Mouse (Mus musculus) ES-CJ7 (cell line): ENCODE results near the gene Gm21969.
A peak's percentile ranks its signal among the peaks of the same experiment; 100 is the strongest.

ENCODE experiments used
- DNase-seq: peaks from one replicate; pipeline ENCODE4 v3.0.0; 2011; ENCODE audit warnings: low read depth, low spot score

The Gm21969 gene

GRCm38 (mm10) chr4:139653238-139653637, 50.3 kb downstream of the Gm21969 start, which contains the start of gene Tas1r2:
Gene Tas1r2, plus strand, starts transcription at chr4:139653538.
- no peak for DNase-seq

GRCm38 (mm10) chr4:139661897-139662296, 58.9 kb downstream of the Gm21969 start:
- DNase-seq, result no peak

GRCm38 (mm10) chr4:139667632-139668031, 64.6 kb downstream of the Gm21969 start:
- no peak for DNase-seq

- peak; percentile 76 for DNase-seq
Observed at GRCm38 (mm10) chr4:139669847-139670246, 66.9 kb downstream of the Gm21969 start.

GRCm38 (mm10) chr4:139675696-139676095, 72.7 kb downstream of the Gm21969 start:
- DNase-seq, result no peak

DNA sequence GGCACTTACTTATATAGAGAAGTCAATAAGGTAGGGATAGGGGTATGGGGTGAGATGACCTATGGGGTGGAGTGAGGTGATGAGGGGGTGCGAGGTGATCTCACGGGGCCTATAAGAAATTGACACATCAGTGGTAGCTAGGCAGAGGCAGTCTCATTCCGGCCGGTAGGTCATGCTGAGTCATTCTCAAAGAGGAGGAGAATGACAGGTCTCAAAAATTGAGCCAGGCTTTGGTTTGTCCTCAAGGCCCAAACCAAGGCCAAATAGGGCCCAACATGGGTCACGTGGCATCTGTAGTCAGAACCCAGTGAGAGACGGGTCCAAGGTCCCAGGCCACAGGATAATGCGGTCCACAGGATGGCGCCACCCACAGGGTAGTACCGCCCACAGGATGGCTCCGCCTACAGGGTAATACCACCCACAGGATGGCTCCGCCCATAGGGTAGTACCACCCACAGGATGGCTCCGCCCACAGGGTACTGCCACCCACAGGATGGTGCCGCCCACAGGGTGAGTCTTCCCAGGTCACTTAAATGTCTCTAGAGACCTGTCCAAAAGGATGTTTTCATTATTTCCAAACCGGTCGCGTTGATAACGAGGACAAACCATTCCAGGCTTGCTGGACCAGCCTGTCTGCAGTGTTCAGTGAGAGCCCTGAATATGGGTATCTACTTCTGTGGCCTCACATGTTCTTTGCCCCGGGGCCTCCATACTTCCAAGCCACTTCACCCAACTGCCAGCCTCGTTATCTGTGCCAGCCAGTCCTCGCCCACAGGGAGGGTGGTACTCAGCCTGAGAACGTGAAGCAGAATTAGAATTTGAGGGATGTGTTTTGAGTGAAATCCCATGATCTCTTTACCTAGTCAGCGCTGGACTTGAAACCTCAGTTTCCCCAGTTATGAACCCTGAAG, 81.0 kb downstream of the Gm21969 start:
- DNase-seq, result peak; percentile 76

DNA sequence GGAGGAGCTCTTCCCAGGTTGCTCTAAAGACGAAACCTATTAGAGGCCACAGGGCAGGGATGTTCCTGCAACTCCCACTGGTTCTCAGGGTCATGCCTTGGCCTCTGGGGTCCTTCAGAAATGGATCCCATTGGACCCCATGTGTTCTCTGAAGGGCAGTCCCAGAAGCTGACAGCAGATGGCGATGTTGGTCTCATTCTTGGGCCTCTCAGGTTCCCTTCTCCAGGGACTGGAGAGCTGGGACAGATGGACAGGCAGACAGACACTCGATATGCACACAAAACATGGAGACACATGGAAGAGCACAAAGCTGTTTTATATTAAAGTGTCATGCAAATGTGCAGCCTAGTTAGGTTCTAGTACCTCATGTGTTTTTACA, 81.6 kb downstream of the Gm21969 start:
- DNase-seq, result peak; percentile 78

DNA sequence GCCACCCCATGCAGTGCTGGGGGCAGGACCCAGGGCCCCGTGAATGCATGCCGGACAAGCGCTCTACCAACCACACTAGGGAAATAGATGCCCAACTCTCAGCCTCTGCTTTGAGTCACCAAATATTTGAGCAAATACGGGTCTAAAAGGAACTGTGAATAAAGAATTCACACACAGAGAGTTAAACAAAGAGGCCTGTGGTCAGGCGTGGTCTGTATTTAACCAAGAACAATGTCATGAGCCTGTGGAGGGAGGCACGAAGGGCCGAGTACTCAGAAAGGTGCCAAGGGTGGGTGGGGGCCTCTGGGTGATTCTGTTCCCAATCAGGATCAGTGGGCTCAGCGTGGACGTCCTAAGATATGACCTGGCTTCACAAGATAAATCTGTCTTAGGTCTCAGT, 85.1 kb downstream of the Gm21969 start:
- no peak for DNase-seq

- DNase-seq, result no peak
Observed at GRCm38 (mm10) chr4:139689627-139690269, 86.8 kb downstream of the Gm21969 start.

GRCm38 (mm10) chr4:139693315-139693714, 90.3 kb downstream of the Gm21969 start:
- DNase-seq, result no peak

DNA sequence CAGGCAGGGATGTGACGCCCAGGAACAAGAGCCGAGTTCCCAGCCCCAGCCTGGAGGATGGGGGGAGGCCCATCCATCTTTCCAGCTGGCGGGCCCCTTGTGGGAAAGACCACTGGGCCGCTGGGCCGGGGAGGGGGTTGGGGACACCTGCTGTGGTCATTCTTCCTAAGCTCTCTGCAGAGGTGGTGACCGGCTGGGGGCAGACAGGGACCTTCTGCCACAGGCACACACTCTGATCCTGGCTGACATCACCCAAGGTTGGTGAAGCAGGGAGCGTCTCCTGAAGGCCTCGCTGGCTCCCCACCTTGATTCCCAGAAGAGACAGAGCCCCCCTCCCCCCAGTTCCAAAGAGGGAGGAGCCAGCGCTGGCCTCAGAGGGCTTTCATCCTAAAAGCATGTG, 94.8 kb downstream of the Gm21969 start:
- no peak for DNase-seq

DNA sequence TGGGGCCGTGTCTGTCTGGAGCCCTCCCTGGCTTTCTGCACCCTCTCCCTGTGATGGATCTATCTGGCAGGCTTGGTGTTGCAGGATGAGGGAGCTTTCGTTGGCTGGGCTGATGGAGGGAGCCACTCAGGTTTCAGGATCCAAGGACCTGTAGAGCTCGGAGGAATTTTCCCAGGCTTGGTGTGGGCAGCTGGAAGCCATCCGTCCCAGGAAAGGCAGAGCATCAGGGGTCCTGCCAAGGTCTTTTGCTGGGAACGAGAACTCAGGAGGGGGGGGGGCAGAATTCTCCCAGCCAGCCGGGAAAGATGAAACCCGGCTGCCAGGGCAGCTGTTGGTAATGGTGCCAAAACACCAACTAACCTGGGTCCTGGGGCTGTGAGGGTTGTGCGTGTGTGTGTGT, 95.6 kb downstream of the Gm21969 start:
- no peak for DNase-seq

DNA sequence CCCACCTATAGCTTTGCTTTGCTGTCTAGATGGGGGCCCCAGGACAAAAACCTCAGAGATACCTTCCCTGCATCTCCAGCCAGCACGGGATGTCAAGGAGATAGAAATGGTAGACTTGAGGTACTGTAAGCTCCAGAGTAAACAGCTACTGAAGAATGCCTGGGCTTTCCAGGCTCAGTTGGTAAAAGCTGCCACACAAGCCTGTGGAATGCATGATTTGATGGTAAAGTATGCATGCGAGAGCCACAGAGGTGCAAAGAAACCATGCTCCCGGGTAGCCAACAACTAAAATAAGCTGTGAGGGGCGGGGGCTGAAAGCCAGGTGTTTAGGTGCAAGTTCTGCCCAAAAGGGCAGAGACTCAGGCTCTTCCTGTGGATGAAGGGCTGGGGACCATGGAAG, 99.9 kb downstream of the Gm21969 start:
- DNase-seq, result no peak

- peak; percentile 59 for DNase-seq
Observed at GRCm38 (mm10) chr4:139703468-139703867, 100.5 kb downstream of the Gm21969 start.

DNA sequence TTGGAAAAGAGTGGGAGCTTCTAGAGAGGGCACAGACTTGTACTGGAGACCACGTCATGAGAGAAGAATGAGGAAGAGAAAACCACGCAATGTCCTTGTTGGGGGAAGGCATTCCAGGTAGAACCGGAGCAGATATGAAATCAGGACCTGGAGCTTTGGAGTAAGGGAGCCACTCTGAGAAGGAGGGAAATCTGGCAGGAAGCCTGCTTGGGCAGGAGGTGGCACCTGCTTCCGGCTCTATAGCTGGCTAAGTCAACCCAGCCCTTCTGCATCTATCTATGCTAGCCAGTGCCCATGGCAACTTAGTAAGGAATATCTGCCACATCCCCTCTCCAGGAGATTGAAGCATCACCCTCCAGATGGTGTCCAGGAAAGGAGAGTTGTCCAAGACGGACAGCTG, 103.0 kb downstream of the Gm21969 start:
- DNase-seq, result no peak

DNA sequence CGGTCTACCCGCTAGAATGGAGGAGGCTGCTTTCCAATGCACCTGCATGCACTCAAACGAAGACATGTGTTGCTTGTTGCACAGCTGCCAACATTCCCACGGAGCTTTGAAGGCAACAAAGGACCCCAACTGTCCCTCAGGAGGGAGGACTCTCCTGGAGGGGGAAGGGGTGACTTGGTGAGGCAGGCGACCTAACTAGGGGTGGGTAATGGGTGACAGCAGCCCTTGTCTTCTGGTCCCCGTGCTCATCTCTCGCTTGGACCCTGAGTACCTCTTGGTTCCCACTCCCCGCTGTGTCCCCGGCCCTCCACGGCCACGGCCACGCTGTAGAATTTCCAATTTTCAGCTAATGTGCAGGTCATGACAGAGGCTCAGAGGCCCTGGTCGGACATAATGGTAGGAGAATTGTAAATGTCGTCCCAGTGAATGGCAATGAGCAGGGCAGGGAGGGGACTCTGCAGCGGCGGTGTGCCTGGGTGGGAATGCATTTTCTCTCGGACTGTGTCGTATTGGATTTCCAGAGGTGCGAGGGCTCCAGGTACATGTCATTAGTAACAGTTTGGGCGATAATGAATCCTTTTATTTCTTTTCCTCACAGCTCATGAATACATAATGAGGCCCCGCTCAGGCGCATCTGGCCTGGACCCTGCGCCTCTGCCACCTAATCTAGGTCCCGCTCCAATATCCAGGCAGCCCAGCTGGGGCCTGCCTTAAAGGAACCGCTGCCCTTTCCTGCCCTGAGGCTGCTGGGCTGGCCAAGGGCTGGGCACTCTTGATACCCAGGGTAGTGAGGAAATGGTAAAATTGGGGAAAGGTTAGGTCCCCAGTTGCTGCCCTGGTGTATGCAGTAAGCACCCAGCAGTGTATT, 107.7 kb downstream of the Gm21969 start:
- DNase-seq, result no peak
